Mouse (Mus musculus) adrenal gland, postnatal 4 days (tissue): ENCODE data around the gene Med4. TPM values are rescaled to one million over a fixed set of nuclear protein-coding genes. Genes with fewer than 3 reads are reported as not detected.

Experiments used
- DNase-seq, 2 experiments: peaks; one replicate each; pipeline ENCODE4 v3.0.0; 2021 to 2022; ENCODE audit warnings: low spot score in 2 of 2, mixed read lengths in 2 of 2
- long read RNA-seq, 2 experiments: library from polyadenylated mRNA; stranded (forward); transcript quantifications; one replicate each; pipeline ENCODE4 v2.0.0; 2021
- total RNA-seq, 2 experiments: library from RNA; stranded (reverse); gene quantifications; 2 replicates each; pipeline ENCODE4 v1.2.3; 2021

Med4 gene
- 10 to 100 TPM; 36.2 to 38.5 TPM for total RNA-seq
- long read RNA-seq, experiment 1, transcript Med4-201 (7 exons, 1,328 nt): major isoform, 22 of 26 reads
- long read RNA-seq, experiment 1, partial matches to known transcripts: 2 of 26 reads
- long read RNA-seq, experiment 1, other reads (novel, unspliced or antisense): 2 of 26 reads
- long read RNA-seq, experiment 2, transcript Med4-201 (7 exons, 1,328 nt): major isoform, 31 of 43 reads
- long read RNA-seq, experiment 2, partial matches to known transcripts: 7 of 43 reads
- long read RNA-seq, experiment 2, other reads (novel, unspliced or antisense): 2 of 43 reads

DNA sequence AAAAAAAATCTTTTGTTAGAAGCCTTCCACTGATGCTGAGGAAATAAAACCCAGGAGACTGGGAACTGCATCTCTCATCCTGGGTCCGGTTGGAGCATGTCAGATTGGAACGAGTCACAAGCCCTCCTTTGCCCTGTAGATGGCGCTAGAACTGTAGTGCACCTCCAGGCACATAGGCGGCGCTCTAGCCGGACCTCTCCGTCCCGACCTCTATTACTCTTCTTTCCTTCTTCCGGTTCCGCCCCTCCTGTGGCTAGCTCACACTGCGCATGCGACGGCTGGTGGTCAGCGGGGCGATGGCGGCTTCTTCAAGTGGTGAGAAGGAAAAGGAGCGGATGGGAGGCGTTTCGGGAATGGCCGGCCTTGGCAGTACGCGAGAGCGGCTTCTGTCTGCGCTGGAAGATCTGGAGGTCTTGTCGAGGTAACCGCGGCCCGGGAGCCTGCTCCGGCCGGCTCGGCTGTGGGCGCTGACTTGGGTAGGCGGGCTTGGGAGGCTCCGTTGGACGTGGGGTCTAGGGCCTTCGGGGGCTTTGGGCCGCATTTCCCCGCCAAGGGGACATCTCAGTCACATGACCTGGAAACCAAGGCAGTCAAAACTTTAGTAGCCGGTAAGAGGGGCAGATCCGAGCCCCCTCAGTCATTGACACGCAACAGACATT is at the start of gene Med4:
Med4 (plus strand) TSS at position 261 of the 659 bp plus-strand sequence.
- peak; percentile 85 to 93 for DNase-seq

DNA sequence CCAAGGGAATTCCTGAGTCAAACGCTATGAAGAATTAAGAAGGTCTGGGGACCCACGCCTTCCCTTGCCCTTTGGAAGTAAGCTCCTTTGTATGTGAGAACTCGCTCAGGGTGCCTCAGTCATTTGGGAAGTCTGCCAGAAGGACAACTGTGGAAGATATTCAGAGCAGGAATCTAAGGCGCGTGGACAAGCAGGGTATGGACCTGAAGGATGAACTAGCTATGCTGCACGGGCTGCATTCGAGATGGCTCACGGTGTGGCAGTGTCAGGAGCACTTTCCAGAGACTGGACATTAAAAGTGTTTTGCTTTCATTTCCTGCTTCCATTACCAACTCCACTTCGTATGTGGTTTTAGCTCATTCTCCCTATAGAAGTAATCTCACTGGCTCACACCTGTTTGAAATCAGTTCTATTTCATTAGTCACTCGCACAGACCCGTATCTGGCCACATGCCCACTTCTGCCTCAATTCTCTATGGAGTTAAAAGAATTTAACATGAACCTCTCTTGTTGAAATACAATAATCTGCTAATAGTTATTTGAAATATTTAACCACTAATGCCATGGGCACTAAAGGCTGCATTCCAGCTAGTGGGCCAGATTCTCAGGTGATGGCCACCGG is 49.2 kb upstream of the Med4 start:
- no peak for DNase-seq

DNA sequence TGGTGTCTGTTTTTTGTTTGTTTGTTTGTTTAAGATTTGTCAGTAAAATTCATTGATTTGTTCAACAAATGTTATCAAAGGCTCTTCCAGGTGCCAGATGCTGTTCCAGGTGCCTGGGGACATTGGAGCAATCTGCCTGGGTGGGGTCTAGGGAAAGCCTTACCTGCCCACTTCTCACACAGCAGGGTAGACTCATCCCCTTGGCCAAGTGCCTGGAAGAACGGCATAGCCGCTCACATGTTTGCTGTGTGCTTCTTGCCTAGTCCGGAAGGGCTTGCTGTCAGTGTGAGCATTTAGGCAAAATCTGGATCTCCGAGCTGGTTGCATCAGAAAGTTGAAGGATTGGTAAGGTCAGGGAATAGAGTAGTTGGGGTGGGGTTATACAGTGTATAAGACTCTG is 47.6 kb upstream of the Med4 start:
- no peak for DNase-seq

GRCm38 (mm10) chr14:73467697-73468096 is 42.1 kb upstream of the Med4 start:
- DNase-seq: no peak

- DNase-seq: no peak
Observed at GRCm38 (mm10) chr14:73469506-73469905, 40.3 kb upstream of the Med4 start.

- DNase-seq: no peak
Observed at GRCm38 (mm10) chr14:73470593-73470992, 39.2 kb upstream of the Med4 start.

- no peak for DNase-seq
Observed at GRCm38 (mm10) chr14:73472205-73472604, 37.6 kb upstream of the Med4 start.

DNA sequence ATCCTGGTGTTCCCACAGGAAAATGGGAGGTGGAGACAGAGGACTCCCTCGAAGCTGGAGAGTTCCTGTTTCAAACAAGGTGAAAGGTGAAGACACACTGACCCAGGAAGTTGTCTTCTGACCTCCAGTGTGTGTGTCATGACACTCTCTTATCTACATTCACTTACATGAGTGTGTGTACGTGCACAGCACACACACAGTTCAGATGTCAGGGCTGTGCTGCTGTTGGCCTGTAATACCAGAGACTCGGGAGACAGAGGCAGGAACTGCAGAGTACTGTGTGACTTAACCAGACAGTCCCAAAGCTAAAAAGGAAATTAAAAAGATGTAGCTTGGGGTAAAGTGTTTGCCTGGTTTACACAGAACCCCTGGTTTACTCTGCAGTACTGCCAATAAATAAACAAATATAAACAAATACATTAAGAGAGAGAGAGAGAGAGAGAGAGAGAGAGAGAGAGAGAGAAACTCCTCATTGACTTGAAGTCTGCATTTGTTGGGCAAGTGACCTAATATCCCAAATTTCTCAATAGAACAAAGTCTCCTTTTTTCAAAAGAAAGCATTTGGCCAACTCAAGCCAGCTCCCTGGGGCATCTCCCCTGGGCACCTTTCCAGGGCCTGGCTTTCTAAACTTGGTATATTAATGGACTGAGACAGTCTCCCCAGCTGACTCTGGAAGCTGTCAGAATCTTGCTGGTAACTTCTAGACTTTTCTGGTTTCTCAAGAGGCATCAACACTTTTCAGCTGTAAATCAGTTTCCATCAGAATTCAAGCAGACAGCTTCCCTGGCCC is 36.0 kb upstream of the Med4 start:
- DNase-seq: peak in 1 of 2 experiments; percentile 30

- no peak for DNase-seq
Observed at GRCm38 (mm10) chr14:73474636-73475093, 35.2 kb upstream of the Med4 start.

GRCm38 (mm10) chr14:73475506-73475905 is 34.3 kb upstream of the Med4 start:
- DNase-seq: no peak

- no peak for DNase-seq
Observed at GRCm38 (mm10) chr14:73476361-73476934, 33.4 kb upstream of the Med4 start.

- no peak for DNase-seq
Observed at GRCm38 (mm10) chr14:73477077-73477476, 32.7 kb upstream of the Med4 start.

DNA sequence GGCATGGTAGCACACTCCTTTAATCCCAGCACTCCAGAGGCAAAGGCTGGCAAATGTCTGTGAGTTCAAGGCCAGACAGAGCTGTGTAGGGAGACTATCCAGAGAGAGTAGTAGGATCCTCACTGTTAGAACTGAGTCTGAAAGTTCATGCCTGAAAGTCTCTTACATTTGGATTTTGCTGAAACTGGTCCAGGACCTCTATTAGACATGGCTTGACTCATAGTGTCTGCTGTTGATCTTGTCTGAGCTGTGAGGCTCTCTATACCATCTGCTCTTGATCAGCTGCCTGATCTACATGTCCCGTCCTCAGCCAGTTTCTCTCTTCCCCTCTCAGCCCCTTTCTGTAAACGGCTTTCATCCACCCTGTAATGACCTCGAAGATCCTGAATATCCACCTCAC is 31.5 kb upstream of the Med4 start:
- no peak for DNase-seq

- no peak for DNase-seq
Observed at GRCm38 (mm10) chr14:73479771-73480170, 30.1 kb upstream of the Med4 start.

DNA sequence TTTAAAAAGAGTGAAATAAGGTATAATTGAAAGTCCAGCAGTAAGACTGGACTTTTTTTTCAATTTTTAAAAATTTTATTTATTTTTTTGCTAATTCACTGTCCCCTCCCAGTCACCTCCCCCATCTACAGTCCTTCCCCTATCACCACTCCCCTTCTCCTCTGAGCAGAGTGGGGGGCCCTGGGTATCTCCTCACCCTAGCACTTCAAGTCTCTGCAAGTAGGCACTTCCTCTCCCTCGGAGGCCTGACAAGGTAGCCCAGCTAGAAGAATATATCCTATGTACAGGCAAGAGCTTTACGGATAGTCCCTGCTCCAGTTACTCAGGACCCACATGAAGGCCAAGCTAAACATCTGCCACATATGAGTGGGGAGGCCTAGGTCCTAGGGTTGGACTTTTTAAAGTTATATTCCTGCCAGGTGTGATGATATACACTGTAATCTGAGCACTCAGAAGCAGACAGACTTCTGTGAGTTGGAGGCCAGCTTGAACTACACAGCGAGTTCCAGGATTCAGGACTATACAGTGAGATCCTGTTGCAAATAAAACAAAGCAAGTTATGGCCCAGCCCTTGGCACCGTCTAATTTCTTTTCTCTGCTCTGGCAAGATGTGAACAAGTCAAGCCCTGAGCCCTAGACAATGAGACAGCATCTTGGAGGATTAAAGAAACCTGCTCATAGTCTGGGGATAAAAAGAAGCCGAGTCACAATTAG is 26.2 kb upstream of the Med4 start:
- no peak for DNase-seq

GRCm38 (mm10) chr14:73484366-73485110 is 25.3 kb upstream of the Med4 start:
- DNase-seq: no peak

- no peak for DNase-seq
Observed at GRCm38 (mm10) chr14:73486641-73487040, 23.2 kb upstream of the Med4 start.

- DNase-seq: no peak
Observed at GRCm38 (mm10) chr14:73493356-73493755, 16.5 kb upstream of the Med4 start.

DNA sequence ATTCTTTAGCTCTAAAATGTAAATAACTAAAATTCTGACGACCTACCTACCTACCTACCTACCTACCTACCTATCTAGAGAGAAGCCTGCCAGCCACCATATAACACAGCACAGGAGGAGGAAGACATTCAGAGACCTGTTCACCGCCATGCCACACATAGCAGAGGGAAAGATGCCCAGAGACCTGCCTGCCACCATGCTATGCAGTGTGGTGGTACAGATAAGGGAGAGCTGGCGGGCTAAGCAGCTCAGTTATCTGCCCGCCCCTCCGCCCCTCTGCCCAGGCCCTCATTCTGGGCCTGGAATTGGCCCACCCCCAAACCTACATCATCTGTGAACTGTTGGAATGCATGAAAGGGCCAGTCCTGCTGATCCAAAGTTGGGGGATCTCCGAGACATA is 15.7 kb upstream of the Med4 start:
- DNase-seq: no peak

- DNase-seq: no peak
Observed at GRCm38 (mm10) chr14:73495753-73496152, 14.1 kb upstream of the Med4 start.
